Mouse (Mus musculus) 3134 (cell line): Measurements from ENCODE around the gene Hpse.
A peak's percentile ranks its signal among the peaks of the same experiment; 100 is the strongest.

ENCODE experiments used
- DNase-seq: peaks from one replicate; pipeline ENCODE4 v3.0.0-alpha.2; 2011; ENCODE audit warnings: low spot score; ENCODE audit not compliant: insufficient read length; ENCODE audit errors: extremely low read depth

Hpse gene

DNA sequence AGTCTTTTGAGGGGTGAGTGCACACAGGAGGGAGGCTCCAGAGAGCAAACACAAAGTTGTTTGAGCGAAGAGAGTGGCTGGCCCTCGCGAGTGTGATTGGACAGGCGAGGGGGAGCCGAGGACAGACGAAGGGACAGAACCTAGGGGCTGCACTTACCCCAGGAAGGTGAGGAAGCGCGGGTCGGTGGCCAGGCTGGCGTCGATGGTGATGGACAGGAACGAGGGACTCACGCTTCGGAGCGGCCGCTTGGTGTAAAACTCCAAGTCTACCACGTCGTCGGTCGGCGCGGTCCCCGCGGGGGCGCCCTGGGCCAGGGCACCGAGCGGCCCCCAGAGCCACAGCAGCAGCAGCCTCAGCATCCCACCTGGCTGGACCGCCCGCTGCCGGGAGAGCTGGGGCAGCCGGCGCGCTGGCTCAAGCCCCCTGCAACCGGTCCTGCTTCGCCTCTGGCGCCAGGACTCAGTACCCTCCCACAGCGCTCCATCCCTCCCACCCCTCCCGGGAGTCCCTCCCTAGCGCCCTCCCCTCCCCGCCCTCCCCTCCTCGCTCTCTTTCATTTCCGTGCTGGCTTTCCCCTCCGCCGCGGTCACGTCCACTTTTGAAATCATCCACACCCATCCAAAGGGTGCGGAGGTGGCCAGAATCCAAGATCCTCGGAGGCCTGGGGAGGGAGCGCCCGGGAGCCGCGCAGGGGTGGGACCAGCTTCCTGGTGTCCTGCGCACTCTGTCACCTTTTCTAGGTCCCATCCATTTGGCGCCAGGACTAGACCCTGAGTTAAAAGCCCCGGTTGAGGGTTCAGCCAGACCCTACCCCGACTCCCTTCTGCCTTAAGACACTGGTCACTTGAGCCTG lies at the start of gene Hpse:
TSS of gene Hpse (minus strand) at position 482 of the 854 bp plus-strand sequence.
- DNase-seq, result no peak

DNA sequence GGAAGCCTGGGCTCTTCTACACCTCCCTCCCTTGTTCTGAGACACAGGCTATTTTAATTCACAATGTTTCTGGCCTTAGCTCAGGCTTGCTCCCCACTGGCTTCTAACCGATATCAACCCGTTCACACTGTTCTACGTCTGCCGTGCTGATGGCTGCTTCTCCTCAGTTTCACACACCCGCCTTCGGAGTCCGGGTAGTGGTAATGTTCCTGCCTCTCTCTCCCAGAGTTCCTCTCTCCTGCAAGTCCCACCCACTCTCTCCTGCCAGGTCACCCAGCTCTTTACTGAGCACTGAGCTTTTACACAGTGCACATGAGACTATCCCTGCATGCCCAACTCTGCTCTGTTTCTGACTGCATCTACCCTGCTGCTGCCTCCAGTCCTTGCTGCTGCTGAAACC lies 46.5 kb upstream of the Hpse start:
- no peak for DNase-seq

DNA sequence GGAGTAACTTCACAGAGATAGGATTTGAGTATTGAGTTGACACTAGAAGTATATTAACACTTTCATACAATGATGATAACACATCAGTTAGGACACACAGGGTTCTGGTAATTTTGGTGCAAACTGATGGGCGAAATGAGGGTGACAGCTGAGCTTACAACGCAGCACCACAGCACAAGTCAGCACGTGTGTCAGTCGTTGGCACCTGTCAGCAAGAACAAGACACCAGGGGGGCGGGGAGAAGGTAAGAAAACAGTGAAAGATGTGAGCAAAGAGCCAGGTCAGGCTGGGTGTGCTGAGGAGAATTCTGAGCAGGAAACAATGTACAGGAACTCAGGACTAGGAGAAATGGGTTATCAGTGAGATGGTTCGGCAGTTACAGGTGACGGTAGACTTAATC lies 42.2 kb upstream of the Hpse start:
- no peak for DNase-seq

DNA sequence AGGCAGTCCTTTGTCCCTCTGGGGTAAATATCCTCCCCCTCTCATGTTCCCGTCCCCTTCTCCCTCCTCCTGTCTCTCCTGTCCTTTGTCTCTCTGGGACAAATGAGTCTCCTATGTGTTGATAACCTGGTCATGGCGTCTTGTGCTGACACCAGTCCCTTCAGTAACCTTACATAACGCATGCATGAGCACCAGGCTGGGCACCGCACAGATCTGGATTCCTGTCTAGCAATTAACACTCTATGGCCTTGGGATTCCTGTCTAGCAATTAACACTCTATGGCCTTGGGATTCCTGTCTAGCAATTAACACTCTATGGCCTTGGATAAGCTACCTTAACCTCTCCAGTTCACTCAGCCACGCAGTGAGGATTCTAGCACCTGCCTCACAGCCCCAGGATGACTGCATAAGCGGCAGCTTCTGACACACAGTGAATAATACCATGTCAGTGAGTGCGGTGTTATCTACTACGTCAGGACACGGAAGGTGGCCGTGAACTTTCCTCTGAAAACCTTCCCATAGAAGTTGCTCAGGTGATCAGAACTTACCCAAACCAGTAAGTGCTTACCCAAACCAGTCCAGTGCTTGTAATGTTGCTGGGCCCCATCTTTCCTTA lies 40.6 kb upstream of the Hpse start:
- DNase-seq, result no peak

DNA sequence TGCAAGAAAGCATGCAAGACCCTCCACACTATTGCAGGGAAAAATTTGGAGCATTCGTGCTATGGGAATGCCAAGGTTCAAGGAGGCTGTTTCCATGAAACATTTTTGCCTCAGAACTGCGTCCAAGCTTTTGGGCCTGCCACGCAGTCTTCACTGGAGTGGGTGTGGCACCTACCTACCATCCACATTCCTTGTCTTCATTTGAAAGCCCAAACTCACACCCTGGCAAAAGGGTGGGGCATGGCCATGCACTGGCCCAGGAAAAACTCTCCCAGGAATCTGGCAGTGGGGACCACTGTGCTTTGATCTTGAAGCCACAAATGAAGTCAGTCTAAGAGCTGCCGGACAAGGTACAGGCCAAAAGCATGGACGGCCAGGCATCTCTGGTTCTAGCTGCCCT lies 38.6 kb upstream of the Hpse start:
- no peak for DNase-seq

DNA sequence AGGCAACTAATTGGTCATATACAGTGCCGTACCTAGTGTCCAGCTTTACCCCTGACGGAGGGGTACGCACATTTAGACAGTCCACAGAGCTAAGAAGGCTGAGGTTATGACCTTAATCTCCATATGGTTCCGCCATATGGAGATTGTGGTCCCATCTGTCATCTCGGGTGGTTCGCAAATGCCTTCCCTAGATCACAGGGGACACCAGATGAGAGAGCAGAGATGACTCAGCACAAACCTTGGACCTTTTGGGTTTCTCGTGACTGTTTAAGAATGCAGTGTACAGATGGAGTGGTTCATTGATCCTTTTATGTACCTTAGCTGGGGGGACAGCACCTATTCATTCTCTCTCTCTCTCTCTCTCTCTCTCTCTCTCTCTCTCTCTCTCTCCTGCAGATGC lies 33.9 kb upstream of the Hpse start:
- no peak for DNase-seq

DNA sequence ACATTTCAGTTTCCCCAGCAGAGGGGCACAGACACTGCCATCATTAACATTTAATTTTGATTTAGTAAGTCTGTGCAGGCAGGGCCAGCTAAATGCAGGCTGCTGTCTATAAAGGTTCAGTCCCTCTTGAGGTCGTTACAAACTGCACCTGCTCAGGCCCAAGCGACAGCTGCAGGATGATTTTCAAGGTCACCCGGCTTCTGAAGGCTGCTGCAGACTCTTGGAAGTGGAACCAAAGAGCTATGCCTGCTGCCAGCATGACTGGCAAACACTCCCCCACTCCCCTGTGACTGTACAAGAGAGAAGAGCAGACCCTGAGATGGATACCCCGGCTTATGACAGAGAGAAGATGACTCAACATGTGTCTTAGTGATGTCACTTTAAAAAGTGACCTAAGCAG lies 32.1 kb upstream of the Hpse start:
- DNase-seq, result no peak

DNA sequence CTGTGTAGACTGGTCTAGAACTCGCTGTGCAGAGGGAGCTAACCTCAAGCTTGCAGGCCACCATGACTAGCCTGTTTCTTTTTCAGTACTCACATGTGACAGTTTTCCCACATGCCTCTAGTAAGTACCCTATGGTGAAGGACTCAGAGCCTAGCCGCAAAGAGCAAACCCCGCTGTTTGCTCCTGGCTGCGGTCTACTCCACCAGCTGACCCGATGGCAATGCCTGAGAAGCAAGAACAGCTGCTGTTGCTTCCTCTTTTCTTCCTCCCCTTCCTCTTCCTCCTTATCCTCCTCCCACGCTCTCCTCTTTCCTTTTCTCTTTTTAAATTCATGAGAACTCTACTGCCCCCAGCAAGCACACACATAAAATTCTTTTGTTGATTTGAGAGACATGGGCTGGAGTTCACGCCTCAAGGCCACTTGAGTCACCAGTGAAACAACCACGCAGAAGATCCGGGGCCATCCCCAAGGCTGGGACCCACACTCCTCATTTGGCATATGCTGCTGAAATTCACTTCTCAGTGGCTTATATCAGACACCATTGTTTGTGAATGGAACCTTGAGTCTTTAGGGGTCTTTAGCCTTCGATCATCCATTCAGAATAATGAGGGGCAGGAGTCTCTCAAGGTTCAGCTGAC lies 31.2 kb upstream of the Hpse start:
- DNase-seq, result no peak

DNA sequence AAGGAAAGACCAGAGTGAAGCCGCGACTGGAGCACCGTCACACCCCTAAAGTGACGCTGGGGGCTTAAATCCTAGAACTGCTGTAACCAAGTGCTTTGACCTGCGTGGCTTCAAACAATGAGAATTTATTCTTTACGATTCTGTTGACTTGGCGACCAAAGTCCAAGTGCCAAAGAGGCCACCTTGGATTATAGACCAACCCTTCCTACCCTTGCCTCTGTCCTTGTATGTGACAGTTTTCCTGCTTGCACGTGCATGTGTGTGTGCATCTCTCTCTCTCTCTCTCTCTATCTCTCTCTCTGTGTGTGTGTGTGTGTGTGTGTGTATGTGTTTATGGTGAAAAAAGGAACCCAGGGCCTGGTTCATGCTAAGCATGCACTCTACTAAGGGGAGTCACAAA lies 19.3 kb upstream of the Hpse start:
- no peak for DNase-seq

DNA sequence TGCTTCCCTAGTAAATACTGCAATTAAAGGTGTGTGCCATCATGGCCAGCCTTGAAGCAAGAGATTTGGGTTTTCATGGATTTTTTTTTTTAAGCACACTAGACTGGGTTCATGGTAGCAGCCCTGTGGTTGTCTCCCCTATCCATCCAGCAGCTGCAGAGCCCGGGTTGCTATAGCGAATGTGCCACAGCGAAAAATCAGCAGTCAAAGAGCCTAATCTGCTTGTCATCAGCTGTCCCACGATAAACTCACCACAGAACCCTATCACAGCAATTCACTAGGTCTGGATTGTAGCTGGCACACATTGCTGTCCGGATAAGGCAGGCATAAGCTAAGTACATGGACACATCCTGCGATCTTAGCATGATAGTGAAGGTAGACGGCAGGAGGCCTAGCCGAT lies 17.4 kb upstream of the Hpse start:
- no peak for DNase-seq

DNA sequence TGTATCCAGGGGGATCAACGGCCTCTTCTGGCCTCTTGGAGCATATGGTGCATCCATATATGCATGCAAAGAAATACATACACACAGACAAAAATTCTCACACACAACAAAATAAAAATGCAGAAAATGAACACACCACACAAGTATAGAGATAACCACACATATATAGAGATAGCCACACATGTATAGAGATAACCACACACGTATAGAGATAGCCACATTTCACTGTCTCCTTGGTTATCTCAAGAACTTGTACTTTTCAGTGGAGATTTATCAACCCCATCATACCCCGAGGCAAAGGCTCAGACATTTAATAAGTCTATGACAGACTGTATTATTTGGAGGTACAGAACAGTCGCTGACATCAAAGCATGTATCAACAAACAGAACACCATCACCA lies 15.0 kb upstream of the Hpse start:
- no peak for DNase-seq

DNA sequence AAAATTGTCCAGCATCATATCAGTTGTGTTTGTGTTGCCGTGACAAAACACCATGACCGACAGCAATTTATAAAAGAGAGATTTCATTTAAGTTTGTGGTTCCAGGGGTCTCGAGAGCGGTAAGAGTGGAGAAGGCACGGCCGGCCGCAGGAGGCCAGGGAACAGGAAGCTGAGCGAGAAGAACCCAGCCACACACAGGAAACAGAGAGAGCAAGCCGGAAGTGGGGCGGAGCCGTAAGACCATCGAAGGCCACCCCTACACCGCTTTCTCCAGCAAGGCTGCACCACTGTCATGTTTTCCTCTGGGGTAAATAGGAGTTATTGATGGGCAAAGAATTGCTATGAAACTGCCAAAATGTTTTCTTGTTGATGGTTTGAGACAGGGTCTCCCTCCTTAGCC lies 9.2 kb upstream of the Hpse start:
- no peak for DNase-seq

DNA sequence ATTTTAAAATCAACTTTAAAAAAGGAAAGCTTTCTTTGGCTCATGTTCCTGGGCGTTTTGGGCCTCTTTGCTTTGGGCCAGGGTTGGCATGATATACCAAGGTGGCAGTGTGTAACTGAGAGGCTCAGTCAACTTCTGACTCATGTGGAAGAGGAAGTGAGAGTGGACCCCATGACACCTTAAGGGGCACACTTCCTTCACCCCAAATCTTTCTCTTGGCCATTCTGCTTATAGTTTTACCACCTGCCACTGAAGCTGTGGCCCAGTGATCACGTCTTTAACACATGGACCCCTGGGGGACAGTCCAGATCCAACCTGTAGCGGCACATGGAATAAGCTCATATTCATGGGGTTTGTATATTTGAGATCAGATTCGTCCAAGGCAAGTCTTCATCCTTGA lies 6.5 kb upstream of the Hpse start:
- DNase-seq, result no peak

DNA sequence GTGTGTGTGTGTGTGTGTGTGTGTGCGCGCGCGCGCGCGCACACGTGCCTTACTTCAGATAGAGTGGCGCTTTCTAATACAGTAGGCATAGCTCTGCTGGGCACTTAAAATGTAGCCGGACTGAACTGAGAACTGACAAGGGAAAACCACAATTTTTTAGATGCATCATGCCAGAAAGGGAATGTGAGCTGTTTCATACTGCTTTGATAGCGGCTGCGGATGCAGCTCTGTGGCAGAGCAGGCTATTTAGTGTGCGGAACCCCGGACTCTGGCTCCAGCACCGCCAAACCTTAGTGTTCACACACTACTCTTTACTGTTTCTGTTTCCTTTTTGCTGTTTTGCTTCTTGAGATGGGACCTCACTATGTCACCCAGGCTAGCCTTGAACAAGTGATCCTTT lies 2.8 kb downstream of the Hpse start:
- DNase-seq, result no peak

DNA sequence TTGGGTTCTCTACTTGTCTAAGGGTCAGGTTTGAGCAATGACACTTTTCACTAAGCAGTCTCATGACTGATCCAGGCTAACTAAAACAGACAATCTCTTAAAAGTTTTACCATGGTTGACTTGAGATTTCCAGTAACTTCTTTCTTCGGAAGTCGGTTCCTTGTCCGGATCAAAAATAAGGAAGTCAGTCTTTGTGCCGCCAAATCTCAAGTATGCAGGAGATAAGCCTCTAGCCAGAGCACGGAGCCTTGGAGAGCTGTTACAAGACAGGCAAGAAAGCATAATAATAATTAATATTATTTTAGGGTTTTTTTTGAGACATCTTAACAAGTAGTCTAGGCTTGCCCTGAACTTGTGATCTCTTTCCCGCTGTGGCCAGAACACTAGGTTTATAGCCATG lies 8.3 kb downstream of the Hpse start:
- no peak for DNase-seq

DNA sequence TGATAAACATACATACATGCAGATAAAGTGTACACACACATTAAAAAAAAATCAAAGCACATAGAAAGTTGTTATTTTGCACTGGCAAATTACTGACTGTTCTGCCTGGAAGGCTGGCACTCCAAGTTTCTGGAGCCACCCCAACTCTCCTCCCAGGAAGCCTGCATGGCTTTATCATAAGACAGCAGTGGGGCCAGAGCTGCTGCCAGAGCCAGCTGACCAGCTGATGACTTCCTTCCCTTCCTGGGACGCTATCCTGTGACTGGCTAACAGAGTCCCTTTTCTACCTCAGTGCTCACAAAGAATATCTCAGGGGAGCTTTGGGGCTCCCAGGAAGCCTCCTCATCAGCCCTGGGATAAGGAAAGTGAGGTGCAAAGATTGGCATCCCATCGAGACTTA lies 9.5 kb downstream of the Hpse start:
- DNase-seq, result no peak

DNA sequence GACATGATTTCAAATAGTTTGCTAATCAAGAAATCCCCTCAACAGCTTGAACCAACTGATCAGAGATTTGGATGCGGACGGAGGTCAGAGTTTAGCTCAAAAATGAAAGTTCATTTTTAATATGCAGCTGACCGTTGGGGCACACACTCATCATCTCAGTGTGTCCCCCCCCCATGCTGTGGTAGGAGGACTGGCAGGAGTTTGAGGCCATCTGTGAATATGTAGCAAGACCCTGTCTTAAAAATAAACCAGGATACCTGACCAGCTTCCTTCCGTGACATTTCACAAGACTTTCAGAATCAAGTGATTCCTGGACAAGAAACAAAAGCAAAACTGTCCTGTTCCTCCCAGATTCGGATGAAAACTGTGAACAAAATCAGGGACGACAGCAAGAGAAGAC lies 10.5 kb downstream of the Hpse start:
- no peak for DNase-seq

DNA sequence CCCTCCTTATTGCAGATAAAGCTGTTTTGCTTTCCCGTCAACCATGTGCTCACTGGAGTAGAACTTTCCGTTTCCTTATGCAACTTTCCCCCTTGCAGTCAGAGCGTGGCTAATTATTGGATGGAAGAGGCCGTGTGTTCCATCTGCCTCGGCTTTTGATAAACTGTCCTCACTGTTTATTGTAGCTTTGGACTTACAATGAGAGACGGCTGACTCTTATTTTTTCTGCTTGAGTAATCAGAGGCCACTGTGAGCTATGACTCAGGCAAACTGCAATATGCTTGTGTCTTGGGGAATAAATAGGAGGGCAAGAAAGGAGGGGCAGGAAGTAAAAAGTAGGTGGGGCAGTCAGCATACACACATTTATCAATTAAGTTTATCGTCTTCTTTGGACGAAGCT lies 12.8 kb downstream of the Hpse start:
- DNase-seq, result peak; percentile 22

DNA sequence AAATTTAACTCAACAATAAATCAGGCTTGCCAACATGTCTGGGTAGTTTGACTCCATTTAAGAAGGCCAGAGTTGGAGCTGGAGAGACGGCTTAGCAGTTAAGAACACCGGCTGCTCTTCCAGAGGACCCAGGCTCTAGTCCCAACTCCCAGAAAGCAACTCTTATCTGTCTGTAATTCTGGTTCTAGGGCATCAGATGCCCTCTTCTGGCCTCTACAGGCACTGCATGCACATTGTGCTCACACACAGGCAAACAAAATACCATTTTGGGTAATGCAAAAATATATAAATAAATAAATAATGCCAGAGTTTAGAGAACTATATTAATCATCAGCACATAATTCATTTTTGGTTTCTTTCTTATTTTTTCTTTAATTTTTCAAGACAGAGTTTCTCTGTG lies 15.2 kb downstream of the Hpse start:
- DNase-seq, result no peak

DNA sequence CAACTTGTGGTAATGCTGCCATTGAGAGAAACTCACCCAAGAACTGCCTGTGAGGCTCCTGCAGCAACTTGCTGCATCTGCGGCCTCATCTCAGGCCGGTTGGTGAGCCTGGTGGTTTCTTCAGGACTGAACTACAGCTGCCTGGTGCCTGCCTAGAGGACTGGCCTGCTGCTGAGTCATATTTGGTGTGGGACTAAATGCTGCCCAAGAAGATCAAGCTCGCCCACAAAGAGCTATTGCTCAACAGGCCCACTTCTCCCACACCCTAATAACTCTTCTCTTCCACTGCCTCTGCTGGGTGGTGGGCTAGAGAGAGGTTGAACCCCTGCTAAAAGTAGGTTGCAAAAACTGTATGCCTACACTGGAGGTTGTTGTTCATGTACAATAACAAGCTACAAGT lies 17.2 kb downstream of the Hpse start:
- no peak for DNase-seq

DNA sequence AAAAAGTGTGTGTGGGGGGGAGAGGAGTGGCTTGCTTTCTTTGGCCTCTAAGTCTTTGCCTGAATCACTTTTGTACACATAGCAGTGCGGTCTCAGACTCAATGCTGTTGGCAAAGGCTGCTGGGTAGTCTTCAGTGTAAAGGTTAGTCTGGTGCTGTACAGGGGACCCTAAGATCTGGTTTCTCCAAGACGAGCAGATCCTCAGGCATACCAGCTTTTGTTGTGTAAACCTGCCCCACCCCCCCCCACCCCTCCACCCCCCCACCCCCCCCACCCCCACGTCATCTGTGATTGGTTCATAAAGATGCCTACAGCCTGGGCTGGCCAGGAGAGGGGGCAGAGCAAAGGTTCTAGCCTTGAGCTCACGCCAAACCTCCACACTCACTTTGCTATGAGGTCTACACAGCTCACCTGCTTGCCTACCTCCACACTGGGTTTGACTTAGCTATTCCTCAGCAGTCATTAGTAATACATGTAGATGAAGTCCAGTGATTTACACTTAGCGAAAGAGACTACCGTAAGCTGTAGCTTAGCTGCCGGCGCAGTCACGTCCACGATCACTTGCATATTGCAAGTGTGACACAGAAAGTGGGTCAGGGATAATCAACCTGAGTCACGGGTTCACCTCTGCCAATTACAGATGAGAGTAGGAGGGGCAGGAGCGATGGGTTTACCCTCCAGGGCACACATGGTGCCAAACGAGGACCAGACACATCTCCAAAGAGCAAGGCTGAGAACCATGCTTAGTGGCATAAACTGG lies 18.5 kb downstream of the Hpse start:
- DNase-seq, result no peak
